Mouse (Mus musculus) cerebellum, adult 9-11 months (tissue): ENCODE measurements at regions not wholly inside any gene's neighbourhood (a gene's known extent, or its start where the extent isn't known, plus 50 kb on each side); places are given as distances from the start of the nearest gene placed in this dataset.

Source experiments
- DNase-seq: peaks from one replicate; pipeline ENCODE4 v3.0.0; 2022

DNA sequence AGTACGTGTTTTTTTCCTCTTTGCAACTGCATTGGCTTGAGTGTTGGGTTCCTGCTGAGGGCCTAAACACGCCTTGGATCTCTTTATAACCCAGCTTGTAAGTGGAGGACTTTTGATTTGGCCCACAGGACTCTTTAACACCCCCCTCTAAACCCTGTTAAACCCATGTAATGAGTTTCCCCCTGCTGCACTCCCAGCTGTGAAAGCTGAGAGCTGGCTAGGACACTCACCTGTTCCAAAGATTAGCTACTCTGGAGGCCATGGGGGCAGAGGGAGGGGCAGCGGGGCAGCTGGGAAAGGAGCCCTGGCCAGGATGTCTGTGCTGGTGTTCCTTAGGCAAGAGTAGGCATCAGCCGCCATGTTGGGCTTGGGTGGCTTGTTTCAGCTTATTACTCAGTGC, 128.7 kb upstream of the Irx3 start:
- DNase-seq, result no peak

DNA sequence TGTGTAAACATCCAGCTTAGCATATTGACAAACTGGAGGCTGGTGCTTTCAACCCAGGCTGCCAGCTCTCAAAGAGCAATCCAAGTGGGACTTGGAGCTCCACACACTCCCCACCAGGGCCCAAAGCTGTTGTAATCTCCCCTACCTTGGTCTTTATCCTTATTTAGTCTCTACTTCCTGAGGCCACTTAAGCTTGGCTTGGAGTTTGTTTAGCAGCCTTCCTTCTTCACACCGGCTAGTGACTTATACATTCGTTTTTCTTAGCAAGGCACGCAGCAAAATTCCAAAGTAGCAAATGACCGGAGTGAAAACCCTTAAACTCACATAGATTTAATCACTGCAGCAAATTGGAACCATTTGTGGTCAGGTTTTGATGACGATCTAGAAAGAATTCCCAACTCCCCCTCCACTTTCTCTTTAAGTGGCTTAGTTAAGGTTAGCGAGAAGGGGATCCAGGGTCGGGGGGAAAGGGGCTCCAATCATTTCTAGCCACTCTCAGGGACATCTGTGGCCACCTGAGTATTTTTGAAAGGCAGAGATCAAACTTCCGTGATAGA, 124.2 kb upstream of the Irx3 start:
- DNase-seq, result no peak

DNA sequence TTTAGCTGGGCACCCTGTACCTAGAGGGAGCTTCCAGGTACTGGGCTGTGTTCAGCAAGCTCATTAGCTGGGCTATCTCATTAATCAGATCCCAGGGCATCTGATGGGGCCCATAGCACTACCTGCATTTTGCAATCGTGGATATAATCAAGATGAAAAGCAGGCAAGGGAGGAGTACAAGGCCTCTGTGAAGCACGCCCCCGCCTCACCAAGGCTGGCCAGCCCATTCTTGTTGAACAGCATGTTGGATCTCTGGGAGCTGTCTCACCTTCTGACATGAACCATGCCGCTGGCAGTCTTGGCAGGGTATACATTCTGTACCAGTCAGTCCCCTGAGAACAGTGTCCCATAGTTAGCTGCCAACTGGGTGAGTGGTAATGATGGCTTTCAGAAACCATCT, 122.3 kb upstream of the Irx3 start:
- DNase-seq, result no peak

DNA sequence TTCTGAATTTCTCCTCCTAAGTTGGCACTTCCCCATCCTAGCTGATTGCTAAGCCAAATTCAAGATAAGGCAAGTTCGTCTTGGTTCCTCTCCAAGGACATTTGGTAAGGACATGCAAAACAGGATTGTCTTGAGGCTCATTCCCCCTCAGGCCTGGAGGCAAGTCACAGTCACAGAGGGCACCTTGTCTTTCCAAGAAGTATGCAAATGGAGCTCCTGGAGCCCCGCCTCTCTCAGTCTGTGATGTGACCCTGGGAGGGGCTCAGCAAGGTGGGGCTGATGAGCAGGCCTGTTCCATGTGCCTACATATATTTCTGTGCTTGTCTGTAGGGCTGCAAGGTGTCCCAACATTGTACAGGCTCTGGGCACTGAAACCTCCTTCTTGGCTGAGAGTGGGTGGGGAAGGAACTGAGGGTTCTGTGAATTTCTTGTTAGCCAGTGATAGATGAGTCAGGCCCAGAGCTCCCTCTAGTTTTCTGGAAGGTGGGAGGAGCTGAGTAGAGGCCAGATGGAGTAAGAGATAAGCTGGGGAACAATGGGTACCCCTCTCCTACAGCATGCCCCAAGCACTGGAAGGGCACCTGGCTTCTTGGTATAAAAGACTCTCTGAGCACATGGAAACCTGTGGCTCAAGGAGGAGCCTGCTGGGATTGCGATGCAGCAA, 120.5 kb upstream of the Irx3 start:
- no peak for DNase-seq

DNA sequence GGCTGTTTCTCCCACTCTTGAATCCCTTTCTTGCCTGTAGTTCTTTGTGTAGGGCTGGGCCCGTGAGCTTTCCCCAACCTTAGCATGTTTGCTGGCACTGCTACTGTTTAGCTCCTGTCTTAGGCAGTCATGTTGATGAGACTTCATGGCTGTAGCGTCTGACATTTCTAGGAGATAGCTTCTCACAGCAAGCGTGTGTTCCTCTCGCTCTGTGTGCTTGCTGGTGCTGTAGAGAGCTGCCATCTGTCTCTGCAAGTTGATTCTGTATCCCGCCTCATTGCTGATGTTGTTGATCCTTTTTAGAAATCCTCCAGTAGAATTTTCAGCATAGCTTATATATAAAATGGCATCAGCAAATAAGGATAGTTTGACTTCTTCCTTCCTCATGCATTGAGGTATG, 116.0 kb upstream of the Irx3 start:
- no peak for DNase-seq

DNA sequence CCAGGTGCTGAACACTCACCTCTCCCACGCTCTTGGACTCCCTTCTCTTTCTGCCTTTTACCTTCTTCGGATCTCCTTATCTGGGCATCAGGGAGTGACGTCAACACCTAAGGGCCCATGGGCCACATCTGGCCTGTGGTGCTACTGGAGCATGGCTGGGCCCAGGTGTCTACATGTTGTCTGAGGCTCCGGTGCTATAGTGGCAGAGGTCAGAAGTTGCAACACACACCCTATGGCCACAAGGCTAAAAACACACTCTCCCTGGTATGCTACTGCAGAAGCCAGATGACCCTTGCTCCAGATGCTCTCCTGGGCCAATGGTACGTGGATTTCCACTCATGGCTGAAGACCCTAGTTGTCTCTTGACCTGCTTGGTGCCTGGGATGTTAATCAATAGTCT, 112.1 kb upstream of the Irx3 start:
- no peak for DNase-seq

DNA sequence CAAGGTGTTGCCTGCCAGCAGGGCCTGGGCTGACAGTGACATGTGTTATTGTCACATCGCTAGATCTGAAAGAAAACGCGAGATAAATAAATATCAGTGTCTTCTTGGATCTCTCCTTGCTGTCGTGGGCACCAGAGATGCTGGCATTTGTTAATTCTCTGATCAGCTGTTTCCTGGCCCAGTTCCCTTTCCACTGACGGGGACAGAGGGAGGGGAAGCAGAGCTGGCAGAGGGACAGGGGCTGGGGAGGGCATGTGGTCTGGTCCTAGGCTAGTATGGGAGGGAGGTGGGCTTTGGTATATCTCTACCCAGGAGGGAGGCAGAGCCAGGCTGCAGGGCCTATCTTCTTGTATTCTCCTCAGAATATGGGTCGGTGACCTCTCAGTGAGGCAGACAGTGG, 111.3 kb upstream of the Irx3 start:
- DNase-seq, result no peak

DNA sequence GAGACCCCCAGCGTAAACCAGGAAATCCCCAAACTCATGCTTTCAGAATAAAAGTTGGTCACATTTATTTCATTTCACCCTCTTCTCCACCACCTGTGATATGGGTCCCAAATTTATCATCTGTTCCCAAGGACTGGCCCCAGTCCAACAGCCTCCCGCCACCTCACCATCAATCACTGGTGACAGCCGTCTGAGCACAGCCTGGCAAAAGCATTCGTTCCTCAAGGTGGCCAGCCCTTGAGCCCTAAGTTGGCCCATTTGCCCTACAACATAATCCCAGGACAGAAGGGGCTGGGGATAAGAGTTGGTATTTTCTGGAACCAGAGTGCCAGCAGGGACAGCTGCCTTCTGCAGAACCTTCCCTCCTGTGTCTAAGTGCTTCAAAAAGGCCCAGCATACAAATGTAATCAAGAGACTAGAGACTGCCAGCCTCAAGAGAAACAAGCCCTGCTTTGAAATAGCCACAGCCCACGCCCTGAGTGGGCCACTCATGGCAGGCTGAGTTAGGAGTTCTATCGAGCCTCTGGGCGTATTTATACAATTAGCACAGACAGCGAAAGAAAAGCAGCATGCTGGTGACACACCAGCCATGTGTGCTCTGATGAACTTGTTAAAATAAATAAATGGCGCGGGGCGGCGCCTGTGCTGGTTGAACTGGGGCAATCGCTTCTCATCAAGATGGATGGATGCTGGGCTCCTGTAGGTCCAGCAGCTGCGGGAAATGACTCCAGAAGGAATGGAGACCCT, 107.9 kb upstream of the Irx3 start:
- no peak for DNase-seq

DNA sequence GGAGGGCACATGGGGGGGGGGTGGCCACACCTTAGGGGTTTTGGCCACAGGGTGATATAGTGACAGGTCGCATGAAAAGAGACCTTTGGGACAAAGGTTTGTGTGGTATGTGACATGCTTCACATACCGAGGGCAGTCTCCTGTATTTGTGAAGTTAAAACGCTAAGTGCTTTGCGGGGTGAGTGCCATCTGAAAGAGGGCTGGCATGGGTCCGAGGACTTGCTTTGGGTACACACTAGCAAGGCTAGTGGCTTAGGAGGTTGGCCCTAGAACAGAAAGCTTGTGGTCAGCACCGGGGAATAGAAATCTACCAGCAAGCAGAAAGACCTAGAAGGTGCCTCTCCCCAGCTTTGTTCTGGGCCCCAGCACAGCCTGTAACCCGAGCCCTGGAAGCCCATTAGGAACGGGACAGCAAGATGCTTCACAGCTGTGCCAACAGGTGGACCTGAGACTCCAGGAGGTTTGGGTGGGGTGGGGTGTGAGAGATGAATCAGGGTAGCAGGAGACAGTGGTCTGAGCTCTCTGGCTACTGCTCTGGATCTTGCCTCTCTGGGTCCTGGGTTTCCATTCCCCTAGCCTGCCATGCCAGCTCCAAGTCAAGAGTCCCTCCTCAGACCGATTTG, 107.0 kb upstream of the Irx3 start:
- no peak for DNase-seq

DNA sequence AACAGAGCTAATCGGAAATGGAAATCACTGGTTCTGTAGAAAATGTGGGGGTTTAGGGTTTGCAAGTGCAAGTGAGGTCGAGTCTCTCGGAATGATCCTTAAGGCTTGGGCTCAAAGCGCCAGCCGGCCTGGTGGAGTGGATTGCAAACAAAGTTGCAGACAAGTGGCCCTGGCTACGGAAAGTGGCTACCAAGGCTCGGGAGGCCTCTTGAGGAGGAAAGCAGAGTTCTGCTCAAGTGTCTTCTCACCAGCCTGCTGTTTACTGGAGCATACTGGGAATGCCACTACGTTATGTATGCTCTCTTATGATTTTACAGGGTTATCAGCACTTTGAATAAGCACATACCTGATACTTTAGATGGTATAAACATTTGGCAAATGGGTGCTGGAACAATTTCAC, 105.3 kb upstream of the Irx3 start:
- no peak for DNase-seq

DNA sequence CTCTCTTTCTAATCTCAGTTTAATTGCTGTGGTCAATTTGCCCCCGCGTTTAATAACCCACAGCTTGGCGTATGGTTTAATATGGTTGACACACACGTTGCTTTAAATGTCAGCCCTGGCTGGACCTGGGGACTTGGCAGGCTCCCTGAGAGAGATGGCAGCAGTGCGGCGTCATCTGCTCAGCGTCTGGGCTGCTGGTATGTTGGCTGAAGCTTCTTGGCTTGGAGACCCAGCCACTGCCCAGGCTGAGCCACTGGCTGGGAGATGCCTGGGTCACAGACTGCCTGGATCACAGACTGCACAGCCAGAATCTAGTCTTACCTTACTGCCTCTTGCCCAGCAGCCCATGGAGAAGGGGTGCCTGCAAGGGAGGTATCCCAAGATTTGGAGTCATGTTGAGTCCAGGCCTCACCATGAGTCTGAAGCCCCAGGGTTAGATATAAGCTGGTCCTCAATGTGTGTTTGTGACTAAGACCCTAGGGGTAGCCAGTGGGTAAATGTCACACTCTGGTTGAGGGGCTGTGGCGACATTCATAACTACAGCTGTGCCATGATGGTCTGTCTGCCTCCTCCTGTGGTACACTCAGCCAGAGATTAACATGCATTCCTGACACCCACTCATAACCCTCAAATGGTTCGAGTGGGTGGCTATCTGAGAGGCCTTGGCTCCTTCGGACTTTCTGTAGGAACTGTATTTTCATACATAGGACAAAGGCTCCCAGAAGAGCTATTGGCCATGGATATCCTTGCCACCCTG, 99.8 kb upstream of the Irx3 start:
- no peak for DNase-seq

DNA sequence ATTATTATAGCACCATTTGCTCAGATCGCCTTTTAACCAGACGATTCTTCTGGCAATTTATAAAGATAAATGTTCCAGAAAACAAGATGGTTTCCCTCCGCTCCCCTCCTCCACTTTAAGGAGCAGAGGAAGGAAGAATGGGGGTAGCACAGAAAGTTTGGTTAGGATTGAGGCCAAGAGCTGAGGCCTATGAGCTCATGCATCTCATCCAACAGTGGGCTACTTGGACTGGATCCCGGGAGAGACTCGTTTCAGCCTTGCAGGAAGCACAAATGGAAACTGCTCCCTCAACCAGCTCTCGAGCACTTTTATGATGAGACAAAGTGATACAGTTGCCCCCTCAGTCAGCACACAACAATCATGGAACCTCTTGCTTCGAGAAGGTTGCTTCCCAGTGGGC, 97.9 kb upstream of the Irx3 start:
- DNase-seq, result no peak

DNA sequence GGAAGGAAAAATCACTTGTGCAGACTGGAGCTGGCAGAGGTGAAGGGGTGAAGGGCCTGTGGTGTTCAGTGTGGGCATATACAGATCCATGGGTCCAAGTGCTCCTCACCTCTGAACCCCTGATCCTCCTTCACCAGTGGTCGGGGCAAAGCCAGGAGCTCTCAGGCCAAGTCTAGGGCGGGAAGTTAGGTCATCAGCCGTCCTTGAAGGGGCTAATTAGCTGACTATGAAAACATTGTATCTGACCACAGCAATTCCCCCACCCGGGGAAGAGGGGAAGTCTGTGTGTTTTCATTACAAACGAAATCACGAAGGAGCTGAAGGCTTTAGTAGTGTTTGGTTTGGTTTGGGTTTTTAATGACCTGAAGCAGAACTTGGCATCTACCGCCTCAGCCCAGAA, 95.5 kb upstream of the Irx3 start:
- no peak for DNase-seq

DNA sequence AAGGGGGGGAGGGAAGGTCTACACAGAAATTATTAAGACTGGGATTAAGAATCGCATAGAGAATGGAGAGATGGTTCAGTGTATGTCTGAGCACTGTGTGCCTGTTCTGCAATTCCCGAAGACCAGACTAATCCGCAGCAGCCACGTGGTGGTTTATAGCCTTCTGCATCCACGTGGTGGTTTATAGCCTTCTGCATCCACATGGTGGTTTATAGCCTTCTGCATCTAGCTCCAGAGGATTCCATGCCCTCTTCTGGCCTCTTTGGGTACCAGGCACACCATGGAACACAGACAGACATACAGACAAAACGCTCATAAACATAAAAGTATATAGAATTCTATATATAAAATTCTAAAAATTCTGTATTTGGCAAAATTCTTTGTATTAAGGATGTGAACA, 94.1 kb upstream of the Irx3 start:
- DNase-seq, result no peak

DNA sequence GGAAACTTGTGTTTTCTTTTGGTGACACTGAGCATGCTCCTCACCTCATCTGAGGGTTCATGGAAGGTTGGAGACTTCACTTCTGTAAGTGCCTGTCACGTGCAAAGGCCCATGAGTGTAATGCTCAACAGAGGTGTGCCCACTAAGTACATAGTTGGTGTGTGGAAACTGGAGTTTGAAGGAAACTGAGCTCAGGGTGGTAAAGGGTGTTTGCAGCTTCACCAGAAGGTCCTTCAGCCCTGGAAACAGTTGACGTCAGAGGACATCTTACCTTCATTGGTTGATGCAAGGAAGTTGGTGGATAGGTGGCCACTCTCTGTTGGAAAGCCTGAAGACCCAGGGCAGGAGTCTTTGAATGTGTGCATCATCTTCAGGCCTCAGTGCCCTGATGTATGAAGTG, 83.0 kb upstream of the Irx3 start:
- no peak for DNase-seq

DNA sequence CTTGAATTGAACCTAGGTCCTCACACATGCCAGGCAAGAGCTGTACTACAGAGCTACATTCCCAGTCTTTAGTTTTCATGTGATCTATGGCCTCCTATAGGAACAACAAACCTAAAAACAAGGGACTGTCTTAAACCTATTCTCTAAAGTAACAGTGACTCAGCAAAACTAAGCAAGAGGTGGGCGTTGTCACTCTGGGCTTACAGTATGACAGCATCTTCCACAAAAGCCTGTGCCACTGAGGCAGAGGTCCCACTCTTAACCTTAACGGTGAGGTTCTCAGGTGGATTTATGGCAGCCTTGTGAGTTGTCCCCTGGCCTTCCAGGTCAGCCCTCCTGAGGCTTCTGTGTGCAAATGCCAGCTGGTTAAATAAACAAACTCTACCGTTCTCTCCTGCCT, 82.5 kb upstream of the Irx3 start:
- no peak for DNase-seq

DNA sequence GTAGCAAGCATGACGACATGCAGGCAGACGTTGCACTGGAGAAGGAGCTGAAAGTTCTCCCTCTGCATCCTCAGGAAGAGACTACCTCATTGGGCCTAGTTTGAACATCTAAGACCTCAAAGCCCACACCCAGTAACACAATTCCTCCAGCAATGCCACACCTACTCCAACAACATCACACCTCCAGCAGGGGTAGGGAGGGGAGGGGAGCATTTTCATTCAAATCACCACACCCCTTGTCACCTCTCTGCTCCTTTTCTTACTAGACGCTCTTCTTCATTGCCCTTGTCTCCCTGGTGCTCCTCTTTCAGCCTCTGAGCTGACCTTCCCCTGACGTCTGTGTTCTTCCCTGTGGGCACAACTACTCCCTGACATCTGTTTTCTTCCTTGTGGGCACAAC, 81.1 kb upstream of the Irx3 start:
- DNase-seq, result no peak

DNA sequence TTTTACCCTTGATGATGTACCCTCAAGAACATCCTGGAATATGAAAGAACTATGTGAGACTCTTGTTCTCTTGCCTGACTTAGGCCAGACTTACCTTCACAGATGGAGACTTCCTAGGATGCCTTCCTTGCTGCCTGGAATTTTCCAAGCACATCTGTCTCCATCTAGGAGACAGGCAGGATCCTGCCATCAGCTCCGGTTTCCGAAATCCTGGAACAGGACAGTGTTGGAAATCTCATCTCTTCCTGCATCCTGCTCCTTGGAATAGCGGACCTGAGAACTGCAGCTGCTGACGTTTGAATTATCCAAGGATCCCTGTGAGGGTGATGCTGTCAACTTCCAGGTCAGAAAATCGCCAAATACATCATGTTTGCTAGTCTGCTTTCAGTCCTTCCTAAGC, 77.0 kb upstream of the Irx3 start:
- DNase-seq, result no peak

DNA sequence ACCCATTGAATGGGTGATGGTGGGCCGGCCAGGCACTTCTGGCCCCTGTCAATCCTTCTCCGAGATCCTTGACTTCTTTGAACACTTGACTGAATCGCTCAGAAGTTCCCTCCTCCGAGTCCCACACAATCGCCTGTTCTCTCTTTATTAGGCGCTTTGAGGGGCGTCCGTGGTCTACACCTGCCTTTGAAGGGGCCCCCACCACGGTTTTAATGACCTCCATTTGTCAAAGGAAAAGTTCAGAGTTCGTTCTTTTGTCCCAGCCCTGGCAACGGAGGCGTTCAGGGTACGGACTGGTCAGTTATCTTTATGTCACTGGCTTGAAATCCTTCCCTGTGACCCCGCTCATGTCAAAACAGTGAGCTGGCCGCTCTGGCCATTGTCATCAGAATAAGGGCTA, 74.3 kb upstream of the Irx3 start:
- no peak for DNase-seq

DNA sequence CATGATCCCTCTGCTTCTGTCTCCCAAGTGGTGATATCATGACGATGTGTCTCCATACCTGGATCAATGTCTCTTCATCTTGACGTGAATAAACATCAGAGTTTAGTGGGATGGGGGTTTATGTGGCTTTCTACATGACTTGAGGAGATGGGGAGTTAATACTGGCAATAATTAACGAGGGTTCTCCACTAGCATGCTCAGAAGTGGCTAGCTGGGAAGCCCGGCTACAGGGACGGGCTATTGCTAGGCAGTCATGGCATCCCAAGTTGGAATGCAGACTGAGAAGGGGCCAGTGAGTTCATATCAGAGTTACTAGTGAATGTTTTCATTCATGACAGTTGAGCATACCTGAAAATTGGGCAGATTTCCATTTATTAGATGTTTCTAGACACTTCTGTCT, 71.4 kb upstream of the Irx3 start:
- no peak for DNase-seq

DNA sequence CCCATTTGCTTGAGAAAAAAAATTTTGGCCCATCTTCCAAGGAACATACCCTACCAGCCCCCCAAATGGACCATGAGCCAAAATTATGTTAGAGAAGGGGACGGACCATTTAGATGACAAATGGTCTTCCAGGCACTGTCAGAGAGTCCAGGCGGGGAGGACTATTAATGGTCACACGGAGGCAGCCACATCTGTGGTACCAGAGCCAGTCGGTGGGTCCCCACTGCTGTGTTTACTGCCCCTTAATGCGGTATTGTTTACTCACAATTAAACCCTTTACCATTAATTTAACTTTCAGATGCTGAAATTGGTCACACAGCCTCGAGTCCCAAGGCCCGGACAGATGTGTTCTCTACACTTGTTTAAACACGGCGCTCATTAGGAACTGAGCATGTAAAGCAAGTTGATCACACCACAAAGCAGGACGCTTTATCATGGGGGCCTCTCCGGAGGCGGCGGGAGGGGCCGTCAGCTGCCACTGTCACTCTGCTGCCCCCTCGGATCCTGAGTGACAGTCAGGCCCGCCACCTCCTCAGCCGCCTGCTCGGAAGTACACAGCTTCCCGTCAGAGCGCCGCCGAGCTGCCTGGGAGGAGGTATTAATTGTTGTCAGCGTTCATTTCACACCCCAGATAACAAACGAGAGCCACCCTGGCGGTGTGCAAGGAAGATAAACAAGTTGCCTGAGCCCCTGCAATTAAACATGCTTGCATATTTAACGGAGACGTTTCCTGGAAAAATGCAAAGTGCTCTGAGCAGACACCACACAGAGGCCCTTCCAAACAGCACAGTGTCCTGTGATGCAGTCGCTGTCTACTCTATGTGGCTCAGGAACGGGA, 70.6 kb upstream of the Irx3 start:
- DNase-seq, result no peak

DNA sequence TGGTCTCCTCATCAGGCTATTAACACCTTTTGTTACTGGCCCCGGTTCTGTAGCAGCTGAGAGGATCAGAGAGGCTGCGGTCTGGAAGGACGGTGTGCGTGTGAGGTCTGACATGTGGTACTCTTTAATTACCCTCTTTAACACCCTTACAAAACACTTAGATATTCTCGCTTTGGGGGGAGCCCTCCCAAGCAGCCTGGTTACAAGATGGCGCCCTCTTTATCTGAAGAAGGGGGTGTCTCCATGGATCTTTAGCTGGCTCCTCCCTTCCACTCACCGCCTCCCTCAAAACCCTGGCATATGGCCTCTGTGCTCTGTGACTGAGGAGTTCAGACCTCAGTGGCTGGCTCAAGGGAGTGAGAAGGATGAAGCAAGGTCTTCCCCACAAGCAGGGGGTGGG, 65.2 kb upstream of the Irx3 start:
- DNase-seq, result no peak

DNA sequence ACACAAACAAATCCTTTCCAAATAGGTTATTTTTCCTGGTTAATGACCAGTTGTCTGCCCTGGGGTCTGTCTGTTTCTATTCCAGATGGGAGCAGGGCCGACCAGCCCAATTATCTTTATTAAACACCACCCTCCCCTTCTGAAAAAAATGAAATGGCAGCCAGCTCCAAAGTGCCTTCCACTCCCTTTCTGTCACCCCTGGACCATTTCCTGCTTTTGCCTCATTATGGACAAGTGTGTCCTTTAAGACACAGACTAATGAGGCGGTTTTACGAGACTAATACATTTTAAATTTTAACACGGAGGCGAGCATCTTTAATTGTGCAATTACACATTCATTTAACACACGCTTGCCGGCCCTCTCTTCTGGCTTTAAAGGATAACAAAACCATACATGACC, 64.2 kb upstream of the Irx3 start:
- no peak for DNase-seq
